Mouse (Mus musculus) limb, embryonic 12.5 days (tissue): ENCODE data around the gene Defb48. TPM values are rescaled to one million over a fixed set of nuclear protein-coding genes. Genes with fewer than 3 reads are reported as not detected.

Experiments used
- polyA plus RNA-seq: library from polyadenylated mRNA; unstranded; fragments of >200 nt; fragmentation: Nextera tagmentation; extraction: Ambion mirVana; gene quantifications from 2 replicates; pipeline ENCODE4 v1.2.1, GENCODE M21; 2016

The Defb48 gene
- polyA plus RNA-seq, 1 experiment from 2014 or later, result not detected

Other genes starting within 250 kb of the Defb48 start
- gene Ints6, start 223.3 kb downstream of the Defb48 start, polyA plus RNA-seq, result 33.4 and 35.0 TPM in 2 replicates
- gene Wdfy2, start 146.8 kb downstream of the Defb48 start, polyA plus RNA-seq, result 11.4 and 11.8 TPM in 2 replicates
- not detected in 2 replicates for gene Defb47, start 13.6 kb upstream of the Defb48 start, polyA plus RNA-seq
- gene Defb43, start 27.3 kb upstream of the Defb48 start, polyA plus RNA-seq, result not detected in 2 replicates
- not detected in 2 replicates for gene Defb42, start 62.5 kb upstream of the Defb48 start, polyA plus RNA-seq
- gene Defb30, start 65.5 kb upstream of the Defb48 start, polyA plus RNA-seq, result not detected in 2 replicates